Mouse (Mus musculus): ENCODE results near the gene Tbc1d24. TPM values are rescaled to one million over a fixed set of nuclear protein-coding genes. Genes with fewer than 3 reads are reported as not detected.
"Not testable (repeated sequence)": the region's sequence is repeated elsewhere in the genome, so short reads cannot be mapped to it uniquely, and the experiment has no call there.

The Tbc1d24 gene
- total and polyA plus RNA-seq, 2 experiments from 2014 or later = 22.8 to 145 TPM

DNA sequence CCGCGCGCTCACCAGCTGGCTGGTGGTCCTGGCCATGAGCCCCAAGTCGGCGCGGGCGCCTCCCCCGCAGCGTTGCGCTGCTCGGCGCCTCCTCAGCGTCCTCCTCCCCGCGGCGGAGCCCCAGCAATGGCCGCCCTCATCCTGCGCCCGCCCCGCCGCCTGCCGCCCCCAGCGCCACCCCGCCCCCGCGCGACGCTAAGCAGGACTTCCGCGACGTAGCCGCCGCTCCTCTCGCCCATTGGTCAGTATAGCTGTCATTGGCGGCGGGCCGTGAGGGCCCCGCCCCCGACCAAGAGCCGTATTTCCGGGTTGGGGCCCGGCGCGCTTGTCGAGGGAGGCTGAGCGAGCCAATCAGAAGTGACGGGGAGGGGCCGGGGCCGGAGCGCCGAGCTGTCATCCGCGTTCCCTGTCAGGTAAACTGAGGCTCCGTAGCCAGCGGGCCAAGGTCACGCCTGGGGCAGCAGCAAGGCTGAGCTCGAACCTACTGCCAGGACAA is 63.9 kb downstream of the Tbc1d24 start:
- Histone ChIP-seq H3K4me3 (ENCODE audit: low read length) (peak overlapping the region; percentile 97), H3K9me3 (ENCODE audit: low read length) (no peaks in the 10 kb centered on the region), H3K4me1 (ENCODE audit: insufficient read depth, low read length) (peaks cover 8% of the 10 kb centered on the region; the same call in 1 of the 2 replicates), H3K36me3 (ENCODE audit: insufficient read depth, low read length) (no peaks in the 10 kb centered on the region), H3K27me3 (ENCODE audit: insufficient read depth, low read length) (no peaks in the 10 kb centered on the region), H3K4me2 (ENCODE audit: low read depth, low read length) (peak overlapping the region; percentile 94), H3K27ac (peak overlapping the region; percentile 91), H3K9ac (replicated peaks; ENCODE audit: low read length) (peak overlapping the region; percentile 87)
- TF ChIP-seq CTCF (IDR thresholded peaks at IDR 0.05; ENCODE audit: low read depth) = no peak
- ATAC-seq = peak; percentile 99
- WGBS = 0% methylated on average over 53 of the region's 57 CpGs
- DNase-seq (ENCODE audit: low spot score) = peak; percentile 99

DNA sequence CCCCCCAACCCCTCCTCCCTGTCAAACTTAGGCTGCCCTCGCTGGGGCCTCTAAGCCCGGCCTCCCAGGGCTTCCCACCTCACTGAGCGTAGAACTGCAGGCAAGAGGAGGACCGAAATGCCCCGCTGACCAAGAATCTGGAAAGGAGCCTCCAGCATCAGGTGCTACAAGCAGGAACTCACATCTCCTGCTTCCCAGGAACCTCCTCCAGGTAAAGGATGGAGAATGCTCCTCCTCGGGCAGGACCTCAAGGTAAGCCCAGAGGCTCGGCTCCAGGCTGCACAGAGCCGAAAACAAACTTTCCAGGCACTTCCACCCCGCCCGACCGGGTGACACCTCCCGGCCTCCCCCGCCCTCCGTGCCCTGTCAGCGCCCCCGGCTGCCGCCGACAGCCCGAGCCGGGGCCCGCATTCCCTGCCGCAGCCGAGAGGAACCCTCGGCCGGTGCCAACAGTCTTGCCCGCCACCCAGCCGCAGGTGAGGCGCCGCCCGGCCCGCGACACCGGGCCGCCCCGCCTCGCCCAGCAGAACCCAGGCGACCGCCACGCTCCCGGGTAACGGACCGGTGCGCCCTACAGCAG is 64.4 kb downstream of the Tbc1d24 start:
- Histone ChIP-seq H3K27me3 (ENCODE audit: insufficient read depth, low read length) (no peaks in the 10 kb centered on the region), H3K27ac (peak overlapping the region; percentile 91), H3K9me3 (ENCODE audit: low read length) (no peaks in the 10 kb centered on the region), H3K4me1 (ENCODE audit: insufficient read depth, low read length) (peaks cover 8% of the 10 kb centered on the region; the same call in 1 of the 2 replicates), H3K9ac (replicated peaks; ENCODE audit: low read length) (peak overlapping the region; percentile 87), H3K36me3 (ENCODE audit: insufficient read depth, low read length) (no peaks in the 10 kb centered on the region), H3K4me3 (ENCODE audit: low read length) (peak overlapping the region; percentile 97), H3K4me2 (ENCODE audit: low read depth, low read length) (peak overlapping the region; percentile 94)
- DNase-seq (ENCODE audit: low spot score) (peak; percentile 40), ATAC-seq (no peak; the same call in 1 of the 2 replicates)
- 1% methylated on average over 39 of the region's 43 CpGs for WGBS
- no peak for TF ChIP-seq CTCF (IDR thresholded peaks at IDR 0.05; ENCODE audit: low read depth)

DNA sequence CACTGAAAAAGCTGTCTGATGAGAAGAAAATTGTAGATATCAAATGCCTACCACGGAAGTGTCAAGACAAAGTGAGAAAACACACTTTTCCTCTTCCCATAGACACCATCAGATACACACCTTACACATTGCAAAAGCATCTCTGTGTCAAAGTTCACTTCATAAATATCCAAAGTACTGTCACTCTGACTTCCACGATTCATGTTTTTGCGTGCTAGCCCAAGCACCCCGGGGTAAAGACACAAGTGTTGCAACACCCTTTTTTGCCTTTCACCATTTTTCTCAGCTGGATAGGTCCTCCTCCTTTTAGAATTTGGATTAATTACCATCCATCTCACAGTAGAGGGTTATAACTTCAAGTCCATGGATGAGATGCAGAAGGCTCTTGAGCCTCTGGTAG is 65.4 kb downstream of the Tbc1d24 start:
- 0 out of 2 replicates have a peak overlapping the region, but pooled peaks have one; percentile 97 for H3K4me3 ChIP-seq (ENCODE audit: low read length)
- H3K4me2 ChIP-seq (ENCODE audit: low read depth, low read length) = peak overlapping the region; percentile 94
- H3K4me1 ChIP-seq (ENCODE audit: insufficient read depth, low read length) = peaks cover 8% of the 10 kb centered on the region; the same call in 1 of the 2 replicates
- ATAC-seq (no peak), DNase-seq (ENCODE audit: low spot score) (no peak)
- no peak for TF ChIP-seq CTCF (IDR thresholded peaks at IDR 0.05; ENCODE audit: low read depth)
- no peak overlapping the region for H3K9ac ChIP-seq (replicated peaks; ENCODE audit: low read length)
- H3K27ac ChIP-seq = no peak overlapping the region
- WGBS = 90% methylated on average over 4 of the region's 4 CpGs
- H3K27me3 ChIP-seq (ENCODE audit: insufficient read depth, low read length) = no peaks in the 10 kb centered on the region
- H3K9me3 ChIP-seq (ENCODE audit: low read length) = no peaks in the 10 kb centered on the region
- no peaks in the 10 kb centered on the region for H3K36me3 ChIP-seq (ENCODE audit: insufficient read depth, low read length)

DNA sequence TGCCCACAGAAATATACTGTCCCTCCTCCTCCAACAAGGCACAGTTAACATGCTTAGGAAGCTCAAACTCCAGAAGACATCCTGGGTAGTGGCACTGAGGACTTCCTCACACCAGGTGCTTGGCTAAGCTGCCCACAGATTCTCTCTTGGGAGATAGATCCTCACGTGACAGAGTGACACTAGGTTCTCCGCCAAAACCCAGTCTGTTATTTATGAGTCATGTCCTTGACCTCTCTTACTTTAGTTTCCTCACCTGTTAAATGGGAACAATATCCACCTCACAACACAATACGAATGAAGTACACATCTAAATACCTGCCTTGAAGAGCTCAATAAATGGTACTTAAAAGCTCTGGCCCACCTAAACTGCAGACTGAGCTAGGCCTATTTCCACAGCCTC is 66.1 kb downstream of the Tbc1d24 start:
- H3K27me3 ChIP-seq (ENCODE audit: insufficient read depth, low read length) = no peaks in the 10 kb centered on the region
- H3K36me3 ChIP-seq (ENCODE audit: insufficient read depth, low read length) = no peaks in the 10 kb centered on the region
- no peak overlapping the region for H3K9ac ChIP-seq (replicated peaks; ENCODE audit: low read length)
- H3K4me3 ChIP-seq (ENCODE audit: low read length) = no peak overlapping the region
- WGBS = 75% methylated on average over 3 of the region's 3 CpGs
- no peak for TF ChIP-seq CTCF (IDR thresholded peaks at IDR 0.05; ENCODE audit: low read depth)
- peaks cover 8% of the 10 kb centered on the region; the same call in 1 of the 2 replicates for H3K4me1 ChIP-seq (ENCODE audit: insufficient read depth, low read length)
- H3K27ac ChIP-seq = no peak overlapping the region
- no peak for ATAC-seq
- H3K9me3 ChIP-seq (ENCODE audit: low read length) = no peaks in the 10 kb centered on the region
- no peak overlapping the region for H3K4me2 ChIP-seq (ENCODE audit: low read depth, low read length)
- no peak for DNase-seq (ENCODE audit: low spot score)

DNA sequence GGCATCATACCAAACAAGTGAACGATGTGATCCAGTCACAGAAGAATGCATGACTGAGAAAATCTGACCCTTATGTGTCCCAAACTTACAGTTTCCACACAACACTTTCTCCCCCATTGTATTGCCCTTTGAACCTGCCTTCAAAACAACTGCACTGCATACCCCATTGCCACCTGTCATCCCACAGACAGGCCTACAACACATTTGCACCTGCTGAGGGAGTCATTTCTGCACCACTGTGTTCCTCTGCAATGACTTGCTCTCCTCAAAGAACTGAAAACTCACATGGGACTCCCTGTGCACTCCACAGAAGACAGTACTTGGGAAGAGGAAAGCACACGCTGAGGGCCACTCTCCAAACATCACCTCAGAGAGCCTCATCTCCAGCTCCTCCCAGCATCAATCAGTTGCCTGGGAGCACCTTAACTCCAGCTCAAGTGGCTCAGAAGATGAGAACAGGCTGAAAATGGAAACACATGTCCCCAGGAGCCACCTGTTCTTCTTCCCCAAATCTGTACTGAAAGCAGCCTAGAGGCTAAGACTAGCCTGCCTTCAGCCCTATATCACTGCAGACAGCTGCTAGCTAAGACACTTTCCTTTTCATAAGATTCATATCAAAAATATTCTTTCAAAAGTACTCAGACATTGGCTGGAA is 68.0 kb downstream of the Tbc1d24 start:
- Histone ChIP-seq H3K4me2 (ENCODE audit: low read depth, low read length) (no peak overlapping the region), H3K27ac (no peak overlapping the region), H3K9me3 (ENCODE audit: low read length) (no peaks in the 10 kb centered on the region), H3K4me1 (ENCODE audit: insufficient read depth, low read length) (peaks cover 8% of the 10 kb centered on the region; the same call in 1 of the 2 replicates), H3K4me3 (ENCODE audit: low read length) (no peak overlapping the region), H3K36me3 (ENCODE audit: insufficient read depth, low read length) (no peaks in the 10 kb centered on the region), H3K9ac (replicated peaks; ENCODE audit: low read length) (no peak overlapping the region), H3K27me3 (ENCODE audit: insufficient read depth, low read length) (no peaks in the 10 kb centered on the region)
- no peak for ATAC-seq
- no peak for TF ChIP-seq CTCF (IDR thresholded peaks at IDR 0.05; ENCODE audit: low read depth)
- 72% methylated on average over 2 of the region's 2 CpGs for WGBS
- DNase-seq (ENCODE audit: low spot score) = no peak

DNA sequence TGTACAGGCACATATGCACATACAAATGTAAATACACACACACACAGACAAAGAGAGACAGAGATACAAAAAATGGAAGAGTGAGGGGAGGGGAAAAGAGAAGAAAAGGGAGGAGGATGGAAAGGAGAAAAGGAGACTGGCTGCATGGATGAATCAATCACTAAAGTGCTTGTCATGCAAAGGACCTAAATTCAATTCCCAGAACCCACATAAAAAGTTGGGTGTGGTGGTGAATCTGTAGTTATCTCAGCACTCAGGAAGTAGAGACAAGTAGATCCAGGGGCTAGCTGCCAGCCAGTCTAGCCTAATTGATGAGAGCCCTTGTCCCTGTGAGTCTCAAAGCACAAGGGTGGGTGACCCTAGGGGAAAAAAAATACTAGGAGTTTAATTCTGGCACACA is 71.3 kb downstream of the Tbc1d24 start:
- H3K27ac ChIP-seq = no peak overlapping the region
- H3K36me3 ChIP-seq (ENCODE audit: insufficient read depth, low read length) = no peaks in the 10 kb centered on the region
- no peak overlapping the region for H3K4me2 ChIP-seq (ENCODE audit: low read depth, low read length)
- no peaks in the 10 kb centered on the region for H3K9me3 ChIP-seq (ENCODE audit: low read length)
- TF ChIP-seq CTCF (IDR thresholded peaks at IDR 0.05; ENCODE audit: low read depth) = no peak
- H3K27me3 ChIP-seq (ENCODE audit: insufficient read depth, low read length) = no peaks in the 10 kb centered on the region
- no peak overlapping the region for H3K9ac ChIP-seq (replicated peaks; ENCODE audit: low read length)
- H3K4me1 ChIP-seq (ENCODE audit: insufficient read depth, low read length) = no peaks in the 10 kb centered on the region
- DNase-seq (ENCODE audit: low spot score) (no peak), ATAC-seq (no peak)
- H3K4me3 ChIP-seq (ENCODE audit: low read length) = no peak overlapping the region

DNA sequence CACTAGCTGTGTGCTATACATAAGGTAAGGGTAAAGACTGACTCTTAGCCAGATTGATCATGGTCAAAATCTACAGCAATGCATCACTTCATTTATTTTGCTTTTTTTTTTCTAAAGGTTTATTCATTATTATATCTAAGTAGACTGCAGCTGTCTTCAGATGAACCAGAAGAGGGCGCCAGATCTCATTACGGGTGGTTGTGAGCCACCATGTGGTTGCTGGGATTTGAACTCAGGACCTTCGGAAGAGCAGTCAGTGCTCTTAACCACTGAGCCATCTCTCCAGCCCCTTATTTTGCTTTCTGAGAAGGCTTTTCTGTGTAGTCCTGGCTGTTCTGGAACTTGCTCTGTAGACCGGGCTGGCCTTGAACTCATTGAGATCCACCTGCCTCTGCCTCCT is 72.4 kb downstream of the Tbc1d24 start:
- not testable (repeated sequence) for ATAC-seq, H3K27ac ChIP-seq
- 85% methylated on average over 4 of the region's 4 CpGs for WGBS

More for the DNA sequence above, 72.4 kb downstream of the Tbc1d24 start:
- not testable (repeated sequence) for H3K9me3 ChIP-seq (ENCODE audit: low read length); H3K9ac ChIP-seq (replicated peaks; ENCODE audit: low read length); H3K4me2 ChIP-seq (ENCODE audit: low read depth, low read length); H3K4me3 ChIP-seq (ENCODE audit: low read length); H3K27me3 ChIP-seq (ENCODE audit: insufficient read depth, low read length); DNase-seq (ENCODE audit: low spot score); H3K36me3 ChIP-seq (ENCODE audit: insufficient read depth, low read length); H3K4me1 ChIP-seq (ENCODE audit: insufficient read depth, low read length)

All from hindbrain, postnatal 0 days (tissue).